Mouse (Mus musculus) midbrain, embryonic 12.5 days (tissue): ENCODE measurements around the gene Gm45521. TPM values are rescaled to one million over a fixed set of nuclear protein-coding genes. Genes with fewer than 3 reads are reported as not detected.

Source experiments
- ATAC-seq: fragments of 200-750 bp; cut with Nextera tagmentation; 2 replicates; pipeline ENCODE4 v1.8.0; 2017; ENCODE audit warnings: low read depth, moderate TSS enrichment, moderate library complexity; ENCODE audit not compliant: low FRiP score
- H3K27ac ChIP-seq: fragments of 300-500 bp; sonication (generic); replicated peaks from 2 replicates; pipeline ENCODE4 v1.5.1; 2016; ENCODE audit warnings: mild to moderate bottlenecking
- H3K27me3 ChIP-seq: fragments of 300-500 bp; sonication (generic); 2 replicates; pipeline ENCODE4 v1.6.1; 2016; ENCODE audit warnings: mild to moderate bottlenecking
- H3K36me3 ChIP-seq: fragments of 300-500 bp; sonication (generic); 2 replicates; pipeline ENCODE4 v1.6.1; 2016
- H3K4me1 ChIP-seq: fragments of 300-500 bp; sonication (generic); 2 replicates; pipeline ENCODE4 v1.6.1; 2016
- H3K4me2 ChIP-seq: fragments of 300-500 bp; sonication (generic); replicated peaks from 2 replicates; pipeline ENCODE4 v1.6.1; 2016; ENCODE audit warnings: mild to moderate bottlenecking, moderate library complexity
- H3K4me3 ChIP-seq: fragments of 300-500 bp; sonication (generic); 2 replicates; pipeline ENCODE4 v1.5.1; 2016; ENCODE audit warnings: mild to moderate bottlenecking
- H3K9ac ChIP-seq: fragments of 300-500 bp; sonication (generic); replicated peaks from 2 replicates; pipeline ENCODE4 v1.6.1; 2016; ENCODE audit warnings: mild to moderate bottlenecking, moderate library complexity
- H3K9me3 ChIP-seq: fragments of 300-500 bp; sonication (generic); 2 replicates; pipeline ENCODE4 v1.6.1; 2016; ENCODE audit warnings: mild to moderate bottlenecking
- WGBS: fragments of 180-500 bp; shearing (Covaris S2); methylation state at CpG from one replicate; pipeline ENCODE4 v1.1.7; 2016; 5-methylcytosine and 5-hydroxymethylcytosine counted together
- polyA plus RNA-seq: library from polyadenylated mRNA; unstranded; fragments of >200 nt; fragmentation: Nextera tagmentation; extraction: Ambion mirVana; gene quantifications from 2 replicates; pipeline ENCODE4 v1.2.1, GENCODE M21; 2016

The Gm45521 gene
- polyA plus RNA-seq, 1 experiment from 2014 or later: not detected

- H3K9ac ChIP-seq: no peak overlapping the region
- H3K27me3 ChIP-seq: no peaks in the 10 kb centered on the region
- ATAC-seq: no peak
- no peak overlapping the region for H3K4me3 ChIP-seq
- no peak overlapping the region for H3K27ac ChIP-seq
- peak overlapping the region; percentile 28 for H3K4me2 ChIP-seq
- H3K9me3 ChIP-seq: no peaks in the 10 kb centered on the region
- peaks cover 23% of the 10 kb centered on the region; the same call in 1 of the 2 replicates for H3K36me3 ChIP-seq
- peaks cover 8% of the 10 kb centered on the region; the same call in 1 of the 2 replicates for H3K4me1 ChIP-seq
- WGBS: 21% methylated on average over 17 of the region's 17 CpGs
Measured at GRCm38 (mm10) chr14:7937052-7937630, 19.9 kb upstream of the Gm45521 start.

DNA sequence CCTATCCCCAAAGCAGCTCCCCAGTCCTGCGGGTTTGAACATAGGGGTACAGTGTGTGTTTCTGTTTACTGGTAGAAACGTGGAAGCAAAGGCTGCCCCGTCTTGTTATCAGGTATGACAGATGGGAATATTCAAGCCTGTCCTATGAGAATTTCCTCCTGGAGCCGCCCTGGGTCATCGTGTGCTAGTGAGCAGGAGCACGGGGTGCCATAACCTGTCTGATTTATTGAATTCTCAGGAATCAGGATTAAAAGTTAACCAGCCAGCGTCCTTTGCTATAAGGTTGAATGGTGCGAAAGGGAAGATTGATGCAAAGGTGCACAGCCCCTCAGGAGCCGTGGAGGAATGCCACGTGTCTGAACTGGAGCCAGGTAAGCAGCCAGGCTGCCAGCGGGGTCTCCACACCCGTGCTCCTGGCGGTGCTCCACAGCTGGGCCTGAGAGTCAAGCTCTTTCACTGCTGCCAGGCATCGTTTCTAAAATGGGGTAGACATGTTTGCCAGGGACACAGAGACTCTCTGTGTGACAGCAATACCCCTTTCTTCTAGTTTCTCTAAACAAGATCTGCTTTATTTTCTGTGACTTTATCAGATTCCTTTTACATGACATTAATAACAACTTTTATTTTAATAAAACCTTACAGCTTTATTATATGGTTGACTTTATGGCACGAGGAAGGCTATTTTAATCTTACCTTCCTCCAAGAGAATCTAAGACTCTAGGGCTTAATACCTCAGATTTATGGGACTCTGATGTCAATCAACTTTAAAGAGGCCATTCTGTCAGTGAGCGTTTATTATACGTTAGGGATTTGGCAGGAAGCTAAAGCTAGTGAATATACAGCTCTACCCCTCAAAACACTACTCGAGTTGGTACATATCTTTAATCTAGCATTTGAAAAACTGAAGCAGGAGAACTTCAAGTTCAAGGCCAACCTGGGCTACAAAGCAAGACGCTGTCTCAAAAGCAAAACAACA is 18.0 kb upstream of the Gm45521 start:
- no peak for ATAC-seq
- Histone ChIP-seq H3K36me3 (peaks cover 24% of the 10 kb centered on the region; the same call in 1 of the 2 replicates), H3K4me2 (no peak overlapping the region), H3K9ac (no peak overlapping the region), H3K27me3 (no peaks in the 10 kb centered on the region), H3K27ac (no peak overlapping the region), H3K4me3 (no peak overlapping the region), H3K4me1 (peaks cover 8% of the 10 kb centered on the region; the same call in 1 of the 2 replicates), H3K9me3 (no peaks in the 10 kb centered on the region)
- 92% methylated on average over 19 of the region's 19 CpGs for WGBS

DNA sequence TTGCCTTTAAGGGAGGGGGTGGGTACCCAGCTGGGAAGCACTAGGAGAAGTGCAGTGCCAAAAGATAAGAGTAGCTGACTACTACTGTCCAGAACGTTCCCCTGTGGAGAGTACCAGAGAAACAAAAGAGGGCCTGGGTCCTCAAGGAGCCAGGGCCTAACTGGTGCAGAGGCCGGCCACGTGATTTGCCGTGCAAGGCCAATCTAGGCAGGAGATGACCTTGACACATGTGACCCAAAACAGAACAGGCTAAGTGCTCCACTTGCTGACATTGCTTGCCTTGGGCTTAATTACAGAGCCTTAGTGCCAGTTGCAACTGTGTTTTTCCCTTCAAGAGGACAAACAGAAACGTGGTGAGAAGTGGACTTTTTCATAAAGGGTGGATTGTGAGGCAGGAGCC is 15.7 kb upstream of the Gm45521 start:
- Histone ChIP-seq H3K9me3 (no peaks in the 10 kb centered on the region), H3K9ac (no peak overlapping the region), H3K4me1 (peaks cover 8% of the 10 kb centered on the region; the same call in 1 of the 2 replicates), H3K36me3 (peaks cover 39% of the 10 kb centered on the region; the same call in 1 of the 2 replicates), H3K4me2 (no peak overlapping the region), H3K27me3 (no peaks in the 10 kb centered on the region), H3K4me3 (no peak overlapping the region), H3K27ac (no peak overlapping the region)
- 83% methylated on average over 5 of the region's 5 CpGs for WGBS
- ATAC-seq: no peak

GRCm38 (mm10) chr14:7943101-7943800 is 13.8 kb upstream of the Gm45521 start:
- Histone ChIP-seq H3K9ac (no peak overlapping the region), H3K4me1 (no peaks in the 10 kb centered on the region), H3K27me3 (no peaks in the 10 kb centered on the region), H3K4me3 (no peak overlapping the region), H3K9me3 (no peaks in the 10 kb centered on the region), H3K4me2 (no peak overlapping the region), H3K36me3 (peaks cover 42% of the 10 kb centered on the region; the same call in 1 of the 2 replicates), H3K27ac (no peak overlapping the region)
- ATAC-seq: no peak
- WGBS: 85% methylated on average over 7 of the region's 7 CpGs

- no peaks in the 10 kb centered on the region for H3K27me3 ChIP-seq
- no peak overlapping the region for H3K4me2 ChIP-seq
- peaks cover 47% of the 10 kb centered on the region; the same call in 1 of the 2 replicates for H3K36me3 ChIP-seq
- 74% methylated on average over 3 of the region's 3 CpGs for WGBS
- no peak overlapping the region for H3K27ac ChIP-seq
- H3K4me3 ChIP-seq: no peak overlapping the region
- H3K9ac ChIP-seq: no peak overlapping the region
- H3K9me3 ChIP-seq: no peaks in the 10 kb centered on the region
- no peaks in the 10 kb centered on the region for H3K4me1 ChIP-seq
- ATAC-seq: no peak
Measured at GRCm38 (mm10) chr14:7943801-7944135, 13.3 kb upstream of the Gm45521 start.

DNA sequence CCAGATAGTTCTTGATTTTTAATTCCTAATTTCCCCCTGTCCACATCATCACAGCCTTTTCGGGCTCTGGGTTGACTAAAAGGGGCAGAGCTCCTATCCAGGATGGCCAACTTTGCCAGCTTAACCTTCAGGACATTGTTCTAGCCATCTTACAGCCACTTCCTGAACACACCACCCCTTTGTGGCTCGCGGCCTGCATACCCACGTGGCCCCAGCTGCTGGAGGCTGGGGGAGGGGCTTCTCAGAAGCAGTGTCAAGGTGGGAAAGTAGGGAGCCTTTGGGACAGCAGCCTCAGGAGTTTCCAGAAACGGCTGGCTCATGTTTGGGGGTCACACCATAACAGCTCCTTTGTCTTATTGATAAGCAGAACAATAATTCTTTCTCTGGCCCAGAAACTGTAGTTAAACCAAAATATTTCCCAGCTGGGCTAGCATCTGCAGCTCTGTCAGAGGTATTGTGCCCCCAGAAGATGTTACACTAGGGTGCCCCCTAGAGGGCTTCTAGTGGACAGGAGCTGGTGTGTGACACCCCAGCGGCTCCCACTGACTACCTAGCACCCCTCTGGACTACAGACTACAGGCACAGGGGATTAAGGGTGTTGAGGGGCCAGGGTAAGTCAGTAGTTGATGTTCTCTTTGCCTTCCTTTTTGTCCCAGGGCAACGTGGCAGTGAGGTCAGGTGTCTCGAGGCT is 12.6 kb upstream of the Gm45521 start:
- 61% methylated on average over 8 of the region's 8 CpGs for WGBS
- Histone ChIP-seq H3K4me1 (no peaks in the 10 kb centered on the region), H3K4me3 (no peak overlapping the region), H3K36me3 (peaks cover 49% of the 10 kb centered on the region; the same call in 1 of the 2 replicates), H3K9ac (no peak overlapping the region), H3K27me3 (no peaks in the 10 kb centered on the region), H3K27ac (no peak overlapping the region), H3K9me3 (no peaks in the 10 kb centered on the region), H3K4me2 (no peak overlapping the region)
- no peak for ATAC-seq

DNA sequence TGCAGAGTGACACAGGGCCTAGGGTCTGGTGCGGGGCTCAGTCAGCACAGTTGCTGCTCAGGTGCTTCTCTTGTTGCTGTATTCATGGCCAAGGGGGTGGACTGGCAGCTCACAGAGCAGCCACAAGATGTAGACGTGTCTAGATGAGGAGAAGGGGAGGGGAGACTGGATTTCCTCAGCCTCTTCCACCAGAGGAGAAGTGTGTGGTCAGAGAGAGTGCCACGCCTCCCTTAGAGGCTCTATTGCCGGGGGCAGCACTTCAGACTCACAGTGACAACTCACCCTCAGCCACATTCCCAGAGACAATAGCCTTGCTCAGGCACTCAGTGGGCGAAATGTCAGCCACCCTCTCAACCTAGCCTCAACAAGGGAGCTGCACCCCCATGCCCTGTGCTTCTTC is 11.8 kb upstream of the Gm45521 start:
- Histone ChIP-seq H3K27me3 (no peaks in the 10 kb centered on the region), H3K9ac (no peak overlapping the region), H3K27ac (no peak overlapping the region), H3K9me3 (no peaks in the 10 kb centered on the region), H3K4me2 (no peak overlapping the region), H3K4me3 (no peak overlapping the region), H3K36me3 (peaks cover 50% of the 10 kb centered on the region; the same call in 1 of the 2 replicates), H3K4me1 (no peaks in the 10 kb centered on the region)
- ATAC-seq: no peak
- 82% methylated on average over 5 of the region's 5 CpGs for WGBS

DNA sequence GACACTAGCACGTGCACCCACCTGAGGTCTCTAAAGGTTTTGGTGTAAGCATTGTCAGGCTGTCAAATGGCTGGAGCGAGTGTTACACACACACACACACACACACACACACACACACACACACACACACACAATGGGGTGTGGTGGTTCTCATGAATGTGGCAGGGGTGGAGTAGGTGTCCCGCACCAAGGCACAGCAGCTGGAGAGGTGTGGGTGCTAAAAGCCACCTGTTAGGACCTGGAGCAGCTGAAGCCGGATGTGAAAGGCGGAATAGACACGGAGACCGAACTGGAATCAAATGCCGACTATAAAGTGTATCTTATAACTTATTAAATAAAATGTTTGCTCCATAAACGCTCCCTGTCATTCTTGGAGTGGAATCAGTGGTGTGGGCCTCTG is 5.9 kb upstream of the Gm45521 start:
- no peak overlapping the region for H3K4me2 ChIP-seq
- WGBS: 95% methylated on average over 9 of the region's 9 CpGs
- peaks cover 9% of the 10 kb centered on the region; the same call in 1 of the 2 replicates for H3K4me1 ChIP-seq
- H3K27ac ChIP-seq: no peak overlapping the region
- no peak for ATAC-seq
- H3K4me3 ChIP-seq: no peak overlapping the region
- no peaks in the 10 kb centered on the region for H3K27me3 ChIP-seq
- no peaks in the 10 kb centered on the region for H3K9me3 ChIP-seq
- no peak overlapping the region for H3K9ac ChIP-seq
- peaks cover 31% of the 10 kb centered on the region; the same call in 1 of the 2 replicates for H3K36me3 ChIP-seq

DNA sequence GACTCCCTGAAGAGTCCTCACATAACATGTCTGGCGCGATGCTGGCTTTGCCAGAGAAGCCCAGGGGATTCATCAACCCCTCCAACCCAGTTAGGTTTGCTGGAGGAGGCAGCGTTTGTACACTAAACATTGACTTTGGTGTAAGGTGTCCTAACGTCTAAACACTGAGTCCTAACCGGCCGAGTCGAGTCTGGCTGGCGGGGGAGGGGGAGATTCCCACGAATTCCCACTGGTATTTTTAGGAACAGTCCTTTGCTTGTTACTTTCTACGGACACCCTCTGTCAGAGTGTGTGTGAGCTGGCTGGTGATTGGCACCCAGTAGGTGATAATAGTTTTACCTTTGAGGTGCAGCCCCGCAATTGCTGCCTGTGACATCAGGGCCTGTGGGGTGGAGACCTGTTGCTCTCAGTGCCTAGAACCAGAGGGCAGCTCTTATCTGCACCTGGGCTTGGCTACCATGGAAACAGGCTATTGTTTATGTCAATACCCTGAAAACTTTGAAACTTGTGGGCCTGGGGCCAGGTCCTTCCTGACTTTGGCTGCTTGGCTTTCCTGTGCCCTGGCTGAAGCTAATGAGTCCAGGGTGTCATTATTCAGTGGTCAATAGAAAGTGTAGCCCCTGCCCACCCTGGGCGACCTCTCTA is 4.4 kb upstream of the Gm45521 start:
- ATAC-seq: no peak
- Histone ChIP-seq H3K4me3 (no peak overlapping the region), H3K9ac (no peak overlapping the region), H3K27ac (no peak overlapping the region), H3K4me2 (no peak overlapping the region), H3K9me3 (no peaks in the 10 kb centered on the region), H3K4me1 (peaks cover 17% of the 10 kb centered on the region), H3K36me3 (peaks cover 31% of the 10 kb centered on the region; the same call in 1 of the 2 replicates), H3K27me3 (no peaks in the 10 kb centered on the region)
- WGBS: 36% methylated on average over 12 of the region's 12 CpGs

- Histone ChIP-seq H3K9ac (no peak overlapping the region), H3K4me3 (no peak overlapping the region), H3K4me2 (no peak overlapping the region), H3K27ac (no peak overlapping the region), H3K36me3 (peaks cover 19% of the 10 kb centered on the region; the same call in 1 of the 2 replicates), H3K4me1 (peaks cover 17% of the 10 kb centered on the region), H3K9me3 (no peaks in the 10 kb centered on the region), H3K27me3 (no peaks in the 10 kb centered on the region)
- WGBS: 35% methylated on average over 6 of the region's 6 CpGs
- ATAC-seq: no peak
Measured at GRCm38 (mm10) chr14:7954071-7954471, 3.0 kb upstream of the Gm45521 start.

- H3K9ac ChIP-seq: no peak overlapping the region
- ATAC-seq: no peak
- H3K4me2 ChIP-seq: no peak overlapping the region
- no peaks in the 10 kb centered on the region for H3K27me3 ChIP-seq
- H3K36me3 ChIP-seq: no peaks in the 10 kb centered on the region
- no peak overlapping the region for H3K4me3 ChIP-seq
- peaks cover 17% of the 10 kb centered on the region for H3K4me1 ChIP-seq
- WGBS: 83% methylated on average over 10 of the region's 10 CpGs
- H3K27ac ChIP-seq: no peak overlapping the region
- H3K9me3 ChIP-seq: no peaks in the 10 kb centered on the region
Measured at GRCm38 (mm10) chr14:7956427-7956826, 661 bp upstream of the Gm45521 start.
